Mouse (Mus musculus) embryonic fibroblast, embryonic 13.5 days (primary cell): ENCODE results near the gene Abtb1.

Experiments
- CTCF ChIP-seq: IDR thresholded peaks from 2 replicates; pipeline ENCODE4 v1.5.1; 2011; ENCODE audit warnings: mild to moderate bottlenecking, control low read depth, low read length, moderate library complexity, borderline replicate concordance; ENCODE audit not compliant: insufficient read depth
- POLR2A ChIP-seq: IDR thresholded peaks from 2 replicates; pipeline ENCODE4 v1.6.1; 2011; ENCODE audit warnings: low read depth, mild to moderate bottlenecking, control low read depth, low read length, moderate library complexity

- TF ChIP-seq CTCF (no peak), POLR2A (no peak)
Observed at GRCm38 (mm10) chr6:88811396-88811795, 30.4 kb downstream of the Abtb1 start.
